Mouse (Mus musculus) ovary, adult 2 months (tissue): Measurements from ENCODE around the gene Gm3424. TPM values are rescaled to one million over a fixed set of nuclear protein-coding genes. Genes with fewer than 3 reads are reported as not detected.

Source experiments
- polyA plus RNA-seq: library from polyadenylated mRNA; depleted of rRNA; stranded (reverse); fragments of >200 nt; gene quantifications from 2 replicates; pipeline ENCODE4 v1.2.3, GENCODE M21; 2012; rRNA removed

Gm3424 gene
- polyA plus RNA-seq = not detected in 2 replicates

GRCm38 (mm10) chr14:5830229-5830628 is at the start of gene Gm3424:
Gm3424 (minus strand) TSS chr14:5830329.

DNA sequence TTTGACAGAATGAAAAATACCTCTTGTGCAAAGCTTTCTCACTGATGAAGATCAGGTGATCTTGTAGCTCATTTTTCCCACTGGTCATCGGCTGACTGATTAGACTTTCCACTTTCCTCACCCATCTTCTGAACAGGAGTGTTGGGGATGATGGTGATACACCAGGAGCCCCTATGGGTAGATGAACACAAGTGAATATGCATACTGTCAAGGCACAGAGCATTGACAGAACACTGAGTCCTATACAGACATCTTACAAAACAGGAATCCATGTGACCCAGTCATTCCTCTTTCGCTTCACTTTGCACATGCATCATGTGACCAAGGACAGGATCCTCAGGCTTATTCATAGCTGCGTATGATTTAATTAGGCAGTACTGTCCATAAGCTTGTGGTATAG is 22.2 kb downstream of the Gm3424 start, which contains the start of gene Gm3383:
Gene Gm3383, minus strand, starts transcription at position 101 of the 400 bp plus-strand sequence.

Other genes starting within 250 kb of the Gm3424 start
- not detected in 2 replicates for gene Gm8265, start 197.3 kb downstream of the Gm3424 start, polyA plus RNA-seq
- gene Gm9603, start 142.9 kb downstream of the Gm3424 start, polyA plus RNA-seq = not detected in 2 replicates
- gene Gm3373, start 88.8 kb downstream of the Gm3424 start, polyA plus RNA-seq = 0.53 TPM in 1 of 2 replicates, not detected in the other
- 0.23 TPM in 1 of 2 replicates, not detected in the other for gene Gm3383, start 22.3 kb downstream of the Gm3424 start, polyA plus RNA-seq
- not detected in 2 replicates for gene Gm8237, start 50.1 kb upstream of the Gm3424 start, polyA plus RNA-seq
- gene Gm3248, start 131.4 kb upstream of the Gm3424 start, polyA plus RNA-seq = not detected in 2 replicates
- gene Gm3453, start 148.8 kb upstream of the Gm3424 start, polyA plus RNA-seq = not detected in 2 replicates
- not detected in 2 replicates for gene Gm6337, start 227.9 kb upstream of the Gm3424 start, polyA plus RNA-seq